Mouse (Mus musculus): ENCODE data around the gene Islr.

The Islr gene

GRCm38 (mm10) chr9:58220218-58220903 lies 16.3 kb upstream of the Islr start:
- peak; percentile 46 for DNase-seq (ENCODE audit: low spot score)

GRCm38 (mm10) chr9:58218539-58218938 lies 14.4 kb upstream of the Islr start:
- no peak for DNase-seq (ENCODE audit: low spot score)

- DNase-seq (ENCODE audit: low spot score), result peak; percentile 60
Observed at GRCm38 (mm10) chr9:58216402-58216801, 12.3 kb upstream of the Islr start.

GRCm38 (mm10) chr9:58214519-58215180 lies 10.5 kb upstream of the Islr start:
- no peak for DNase-seq (ENCODE audit: low spot score)

- DNase-seq (ENCODE audit: low spot score), result no peak
Observed at GRCm38 (mm10) chr9:58213865-58214264, 9.8 kb upstream of the Islr start.

DNA sequence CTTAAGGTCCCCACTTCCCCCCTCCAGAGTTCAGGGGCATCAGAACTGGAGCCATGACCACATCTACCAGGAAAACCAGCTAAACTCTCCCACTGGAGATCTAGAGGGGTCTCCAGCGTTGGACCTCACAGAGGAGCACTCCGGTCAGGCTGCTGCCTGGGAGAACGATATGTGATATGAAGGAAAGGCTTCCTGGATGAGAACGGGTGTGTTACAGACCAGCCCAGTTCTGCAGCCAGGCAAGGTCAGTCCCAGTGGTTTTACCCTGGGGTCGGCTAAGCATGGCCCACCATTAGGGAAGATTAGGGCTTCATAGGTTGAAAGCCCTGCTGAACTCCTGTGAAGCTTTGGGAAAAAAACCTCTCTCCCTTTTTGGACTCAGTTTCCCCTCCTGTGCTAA lies 9.3 kb upstream of the Islr start:
- no peak for DNase-seq (ENCODE audit: low spot score)

DNA sequence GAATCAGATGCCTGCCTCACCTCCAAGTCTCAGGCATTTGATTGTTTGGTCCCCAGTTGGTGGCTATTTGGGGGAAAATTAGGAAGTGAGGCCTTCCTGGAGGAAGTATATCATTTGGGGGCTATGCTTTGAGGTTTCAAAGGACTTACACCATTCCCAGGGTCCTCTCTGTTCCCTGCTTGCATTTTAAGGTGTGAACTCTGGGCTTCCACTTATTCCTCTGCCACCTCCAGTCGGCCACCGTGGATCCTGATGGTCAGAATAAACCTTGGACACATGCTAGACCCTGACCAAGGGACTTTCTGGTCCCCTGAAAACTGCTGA lies 6.2 kb upstream of the Islr start:
- no peak for DNase-seq (ENCODE audit: low spot score)

DNA sequence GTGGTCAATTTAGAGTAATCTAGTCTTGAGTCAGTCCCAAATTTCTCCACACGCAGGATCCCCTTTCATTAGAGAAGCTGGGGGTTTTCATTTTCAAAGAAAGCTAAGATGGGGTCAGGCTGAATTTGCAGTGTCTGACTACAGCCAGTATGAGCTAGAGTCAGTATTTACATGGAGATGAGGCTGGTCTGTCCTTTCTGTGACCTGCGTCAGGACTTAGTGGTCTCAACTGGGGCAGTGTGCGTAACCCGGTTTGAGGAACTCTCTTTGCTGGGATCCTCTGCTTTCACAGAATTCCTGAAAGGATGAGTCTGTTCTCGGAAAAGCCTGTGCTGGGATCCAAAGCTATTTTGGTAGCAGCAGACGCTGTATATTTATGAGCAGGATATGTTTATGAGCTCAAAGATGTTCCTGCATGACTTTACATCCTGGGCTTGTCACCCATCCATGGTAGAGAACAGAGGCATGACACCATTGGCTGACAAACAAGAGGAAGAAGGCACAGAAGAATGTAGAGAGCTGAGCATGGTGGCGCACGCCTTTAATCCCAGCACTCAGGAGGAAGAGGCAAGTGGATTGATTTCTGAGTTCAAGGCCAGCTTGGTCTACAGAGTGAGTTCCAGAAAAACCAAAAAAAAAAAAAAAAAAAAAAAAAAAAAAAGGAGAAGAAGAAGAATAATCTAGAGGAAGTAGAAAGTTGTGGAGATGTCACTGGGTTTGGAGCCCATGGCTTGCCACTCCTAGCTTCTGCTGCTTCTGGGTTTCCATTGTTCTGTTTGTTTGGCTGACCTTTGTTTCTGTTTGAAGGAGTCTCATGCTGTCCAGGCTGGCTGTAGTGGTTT lies 5.6 kb upstream of the Islr start:
- no peak for DNase-seq (ENCODE audit: low spot score)

GRCm38 (mm10) chr9:58206013-58206412 lies 1.9 kb upstream of the Islr start:
- no peak for DNase-seq (ENCODE audit: low spot score)

DNA sequence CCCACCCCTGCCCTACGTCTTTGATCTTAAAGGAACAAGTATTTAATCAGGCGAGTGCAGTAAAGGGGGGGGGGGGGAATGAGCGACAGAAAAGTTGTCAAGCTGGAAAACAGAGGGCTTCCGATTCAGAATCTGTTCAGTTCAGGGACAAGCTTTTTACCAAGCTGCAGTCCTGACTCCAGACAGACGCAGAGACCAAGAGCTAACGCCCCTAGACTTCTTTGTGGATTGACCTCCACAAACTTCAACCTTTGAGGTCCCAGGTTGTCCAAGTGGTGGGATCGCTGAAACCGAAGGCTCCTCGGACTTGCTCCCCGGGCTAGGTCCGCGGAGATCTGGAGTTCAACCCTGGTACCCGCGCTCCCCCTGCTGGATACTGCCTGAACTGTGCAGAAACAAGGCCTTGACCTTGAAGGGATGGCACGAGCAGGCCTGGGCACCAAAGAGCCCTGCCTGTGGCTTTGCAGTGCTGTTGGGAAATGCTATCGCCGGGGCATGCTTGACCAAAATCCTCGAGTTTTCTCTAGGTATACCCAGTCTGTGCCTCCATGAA lies 418 bp upstream of the Islr start:
- peak; percentile 93 for DNase-seq (ENCODE audit: low spot score)

- DNase-seq (ENCODE audit: low spot score), result peak; percentile 54
Observed at GRCm38 (mm10) chr9:58202676-58203453, 1.2 kb downstream of the Islr start.

- peak; percentile 32 for DNase-seq (ENCODE audit: low spot score)
Observed at GRCm38 (mm10) chr9:58201861-58202549, 2.1 kb downstream of the Islr start.

DNA sequence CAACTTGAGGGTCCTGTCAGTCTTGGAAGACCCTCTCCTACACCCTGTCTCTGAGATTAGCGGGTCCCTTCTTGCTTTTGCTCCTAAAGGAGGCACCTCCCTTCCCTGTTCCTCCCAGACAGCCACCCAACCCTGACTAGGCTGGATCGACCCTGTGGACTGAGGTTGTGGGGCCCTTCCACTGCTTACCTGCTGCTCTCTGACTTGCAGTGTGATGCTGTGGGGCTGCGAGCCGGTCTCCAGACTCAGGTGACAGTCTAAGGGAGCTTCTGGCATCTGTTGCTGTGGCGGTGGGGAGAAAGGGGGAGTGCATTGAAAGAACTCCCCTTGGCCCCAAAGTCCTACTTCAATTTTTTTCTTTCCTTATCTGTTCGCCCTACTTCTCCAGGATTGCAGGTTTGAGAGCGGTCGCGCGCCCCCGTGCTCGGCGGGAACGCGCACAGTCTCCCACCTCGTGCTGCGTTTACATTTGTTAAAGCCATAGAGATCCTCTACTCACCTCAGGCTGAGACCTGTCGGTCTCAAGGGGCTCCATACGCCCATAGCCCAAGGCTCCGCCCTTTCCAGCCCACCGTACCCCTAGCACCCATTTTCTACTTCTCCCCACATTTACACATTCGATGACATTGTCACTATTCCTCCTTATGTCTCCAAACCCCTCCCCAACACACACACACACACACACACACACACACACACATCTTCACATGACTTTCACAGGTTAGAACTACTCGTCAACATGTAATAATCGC lies 2.8 kb downstream of the Islr start:
- no peak for DNase-seq (ENCODE audit: low spot score)

GRCm38 (mm10) chr9:58200270-58201090 lies 3.6 kb downstream of the Islr start:
- DNase-seq (ENCODE audit: low spot score), result no peak

GRCm38 (mm10) chr9:58199381-58200269 lies 4.5 kb downstream of the Islr start:
- DNase-seq (ENCODE audit: low spot score), result no peak

DNA sequence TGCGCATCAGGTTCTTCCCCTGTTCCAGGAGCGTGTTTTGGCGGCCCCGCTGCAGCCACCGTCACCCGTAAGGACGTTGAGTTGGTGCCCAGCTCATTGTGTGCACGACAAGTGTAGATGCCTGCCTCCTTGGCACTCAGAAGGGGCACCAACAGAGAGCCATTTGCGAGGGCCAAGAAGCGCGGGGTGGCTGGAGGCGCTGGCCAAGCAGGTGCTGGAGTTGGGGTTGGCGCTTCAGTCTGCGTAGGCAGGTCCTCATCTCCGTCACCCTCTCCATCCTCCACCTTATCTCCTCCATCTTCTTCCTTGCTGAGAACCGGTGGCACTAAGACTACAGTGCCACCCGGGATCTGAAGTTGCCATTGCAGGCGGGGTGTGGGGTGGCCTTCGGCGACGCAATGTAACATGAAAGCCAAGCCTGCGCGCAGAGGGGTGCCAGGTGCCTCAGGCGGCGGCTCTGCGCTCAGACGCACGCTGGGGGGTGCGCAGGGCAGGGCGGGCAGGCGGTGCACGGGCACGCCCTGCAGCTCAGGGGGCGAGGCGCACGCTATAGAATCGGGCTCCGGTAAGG lies 5.2 kb downstream of the Islr start:
- no peak for DNase-seq (ENCODE audit: low spot score)

GRCm38 (mm10) chr9:58197781-58198701 lies 6.1 kb downstream of the Islr start:
- no peak for DNase-seq (ENCODE audit: low spot score)
